Mouse (Mus musculus): ENCODE results near the gene Spats1.

Gene Spats1

GRCm38 (mm10) chr17:45474669-45475465, at the start of gene Spats1:
Spats1 (minus strand) TSS chr17:45475415.
- peak; percentile 43 for DNase-seq

GRCm38 (mm10) chr17:45524961-45525360, 49.7 kb upstream of the Spats1 start:
- no peak for DNase-seq

- DNase-seq: no peak
Measured at GRCm38 (mm10) chr17:45523263-45523662, 48.0 kb upstream of the Spats1 start, which contains the start of gene Tcte1. Tcte1 (plus strand) TSS chr17:45523434.

- DNase-seq: no peak
Measured at GRCm38 (mm10) chr17:45520136-45520535, 44.9 kb upstream of the Spats1 start.

- no peak for DNase-seq
Measured at GRCm38 (mm10) chr17:45518766-45519475, 43.7 kb upstream of the Spats1 start.

GRCm38 (mm10) chr17:45517549-45518215, 42.5 kb upstream of the Spats1 start:
- DNase-seq: no peak

GRCm38 (mm10) chr17:45517135-45517534, 41.9 kb upstream of the Spats1 start:
- DNase-seq: no peak

GRCm38 (mm10) chr17:45516488-45516887, 41.3 kb upstream of the Spats1 start:
- peak; percentile 84 for DNase-seq

GRCm38 (mm10) chr17:45515806-45516205, 40.6 kb upstream of the Spats1 start:
- DNase-seq: no peak

- DNase-seq: no peak
Measured at GRCm38 (mm10) chr17:45515204-45515726, 40.0 kb upstream of the Spats1 start.

- no peak for DNase-seq
Measured at GRCm38 (mm10) chr17:45511757-45512156, 36.5 kb upstream of the Spats1 start.

GRCm38 (mm10) chr17:45510871-45511270, 35.7 kb upstream of the Spats1 start:
- DNase-seq: no peak

- DNase-seq: peak; percentile 97
Measured at GRCm38 (mm10) chr17:45506700-45507189, 31.5 kb upstream of the Spats1 start, which contains the start of gene Aars2. Aars2 (plus strand) TSS chr17:45506841.

- DNase-seq: no peak
Measured at GRCm38 (mm10) chr17:45505941-45506465, 30.8 kb upstream of the Spats1 start.

GRCm38 (mm10) chr17:45503301-45503973, 28.2 kb upstream of the Spats1 start:
- no peak for DNase-seq

GRCm38 (mm10) chr17:45502324-45502723, 27.1 kb upstream of the Spats1 start:
- no peak for DNase-seq

- no peak for DNase-seq
Measured at GRCm38 (mm10) chr17:45500981-45501380, 25.8 kb upstream of the Spats1 start.

- no peak for DNase-seq
Measured at GRCm38 (mm10) chr17:45499516-45499915, 24.3 kb upstream of the Spats1 start.

GRCm38 (mm10) chr17:45498397-45498796, 23.2 kb upstream of the Spats1 start:
- no peak for DNase-seq

- no peak for DNase-seq
Measured at GRCm38 (mm10) chr17:45495398-45495797, 20.2 kb upstream of the Spats1 start.

- no peak for DNase-seq
Measured at GRCm38 (mm10) chr17:45490532-45491154, 15.4 kb upstream of the Spats1 start.

GRCm38 (mm10) chr17:45489736-45490135, 14.5 kb upstream of the Spats1 start:
- no peak for DNase-seq
